Mouse (Mus musculus): Measurements from ENCODE around the gene Xpo6. TPM values are rescaled to one million over a fixed set of nuclear protein-coding genes. Genes with fewer than 3 reads are reported as not detected.

Gene Xpo6
- polyA plus RNA-seq (2016; fragmentation: Nextera tagmentation; extraction: Ambion mirVana): 65.5 and 70.1 TPM in 2 replicates

- H3K27me3 ChIP-seq (ENCODE audit: poor library complexity, severe bottlenecking): no peaks in the 10 kb centered on the region
- WGBS: under 1% methylated on average over 57 of the region's 57 CpGs
- no peaks in the 10 kb centered on the region for H3K9me3 ChIP-seq
- DNase-seq (ENCODE audit: extremely low spot score, low spot score): peak; percentile 95
- peaks cover 32% of the 10 kb centered on the region for H3K4me1 ChIP-seq
- H3K36me3 ChIP-seq (replicated peaks): peaks cover 7% of the 10 kb centered on the region; the same call in 1 of the 2 replicates
- peak within 1 kb of the TSS; percentile 87 for H3K4me3 ChIP-seq
- peak within 1 kb of the TSS; percentile 96 for H3K27ac ChIP-seq
These were observed at the start of gene Xpo6 for GRCm38 (mm10) chr7:126200178-126200996. Gene Xpo6 (minus strand): TSS chr7:126200501.

DNA sequence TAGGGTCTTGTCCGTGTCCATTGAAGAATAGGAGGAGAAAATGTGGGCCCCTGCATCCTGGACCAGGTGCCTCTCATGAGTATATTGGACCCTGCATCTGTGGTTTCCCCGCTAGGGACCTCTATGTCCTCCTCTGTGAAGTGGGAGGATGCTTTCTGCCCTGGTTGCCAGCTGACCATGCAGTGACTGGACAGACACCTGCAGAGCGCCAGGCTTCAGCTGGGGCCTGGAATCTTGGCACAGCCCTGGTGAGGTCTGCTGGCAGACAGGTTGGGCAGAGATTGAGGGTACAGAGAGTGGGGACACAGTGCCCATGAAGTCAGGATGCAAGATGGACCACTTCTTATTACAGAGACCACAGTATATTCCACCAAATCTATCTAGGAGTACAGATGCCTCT, 49.7 kb upstream of the Xpo6 start:
- peaks cover 18% of the 10 kb centered on the region for H3K4me1 ChIP-seq
- WGBS: 86% methylated on average over 3 of the region's 3 CpGs
- H3K4me3 ChIP-seq: no peak overlapping the region
- no peaks in the 10 kb centered on the region for H3K36me3 ChIP-seq (replicated peaks)
- no peak for DNase-seq (ENCODE audit: extremely low spot score, low spot score)
- no peaks in the 10 kb centered on the region for H3K9me3 ChIP-seq
- no peak overlapping the region for H3K27ac ChIP-seq
- peaks cover 43% of the 10 kb centered on the region for H3K27me3 ChIP-seq (ENCODE audit: poor library complexity, severe bottlenecking)

DNA sequence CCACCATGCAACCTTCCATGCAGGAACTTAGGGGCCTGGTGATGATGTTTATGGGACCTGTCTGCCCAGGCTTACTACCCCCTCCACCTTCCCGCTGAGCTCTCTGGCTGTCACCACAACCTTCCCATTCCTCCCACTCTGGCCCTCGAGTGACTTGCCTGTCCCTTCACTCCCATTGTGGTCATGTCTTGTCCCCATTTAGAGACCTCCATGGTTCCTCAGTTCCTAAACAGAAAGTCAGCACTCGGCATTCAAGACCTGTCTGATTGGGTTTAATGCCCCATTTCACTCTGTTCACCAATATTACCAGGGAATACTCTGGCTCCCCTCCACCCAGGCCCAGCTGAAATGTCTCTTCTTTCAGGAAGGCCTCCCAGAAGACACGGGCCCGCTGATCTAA, 48.8 kb upstream of the Xpo6 start:
- Histone ChIP-seq H3K4me3 (no peak overlapping the region), H3K36me3 (replicated peaks) (no peaks in the 10 kb centered on the region), H3K27ac (0 out of 2 replicates have a peak overlapping the region, but pooled peaks have one; percentile 20), H3K9me3 (no peaks in the 10 kb centered on the region), H3K27me3 (ENCODE audit: poor library complexity, severe bottlenecking) (peaks cover 43% of the 10 kb centered on the region), H3K4me1 (peaks cover 18% of the 10 kb centered on the region)
- 76% methylated on average over 5 of the region's 5 CpGs for WGBS
- no peak for DNase-seq (ENCODE audit: extremely low spot score, low spot score)

- Histone ChIP-seq H3K36me3 (replicated peaks) (no peaks in the 10 kb centered on the region), H3K4me3 (peak overlapping the region; percentile 9; the same call in 1 of the 2 replicates), H3K9me3 (no peaks in the 10 kb centered on the region), H3K27ac (peak overlapping the region; percentile 20; the same call in 1 of the 2 replicates), H3K4me1 (peaks cover 18% of the 10 kb centered on the region), H3K27me3 (ENCODE audit: poor library complexity, severe bottlenecking) (peaks cover 43% of the 10 kb centered on the region)
- no peak for DNase-seq (ENCODE audit: extremely low spot score, low spot score)
- 53% methylated on average over 17 of the region's 17 CpGs for WGBS
These were observed 48.4 kb upstream of the Xpo6 start for GRCm38 (mm10) chr7:126248641-126249141.

GRCm38 (mm10) chr7:126248088-126248487, 47.8 kb upstream of the Xpo6 start:
- H3K9me3 ChIP-seq: no peaks in the 10 kb centered on the region
- no peak for DNase-seq (ENCODE audit: extremely low spot score, low spot score)
- peaks cover 18% of the 10 kb centered on the region for H3K4me1 ChIP-seq
- no peak overlapping the region for H3K27ac ChIP-seq
- H3K4me3 ChIP-seq: peak overlapping the region; percentile 9; the same call in 1 of the 2 replicates
- H3K27me3 ChIP-seq (ENCODE audit: poor library complexity, severe bottlenecking): peaks cover 43% of the 10 kb centered on the region
- no peaks in the 10 kb centered on the region for H3K36me3 ChIP-seq (replicated peaks)
- 9% methylated on average over 6 of the region's 6 CpGs for WGBS

GRCm38 (mm10) chr7:126244168-126244750, 44.0 kb upstream of the Xpo6 start:
- Histone ChIP-seq H3K36me3 (replicated peaks) (no peaks in the 10 kb centered on the region), H3K27me3 (ENCODE audit: poor library complexity, severe bottlenecking) (peaks cover 34% of the 10 kb centered on the region), H3K4me3 (no peak overlapping the region), H3K27ac (no peak overlapping the region), H3K4me1 (peaks cover 18% of the 10 kb centered on the region), H3K9me3 (no peaks in the 10 kb centered on the region)
- 82% methylated on average over 6 of the region's 6 CpGs for WGBS
- no peak for DNase-seq (ENCODE audit: extremely low spot score, low spot score)

DNA sequence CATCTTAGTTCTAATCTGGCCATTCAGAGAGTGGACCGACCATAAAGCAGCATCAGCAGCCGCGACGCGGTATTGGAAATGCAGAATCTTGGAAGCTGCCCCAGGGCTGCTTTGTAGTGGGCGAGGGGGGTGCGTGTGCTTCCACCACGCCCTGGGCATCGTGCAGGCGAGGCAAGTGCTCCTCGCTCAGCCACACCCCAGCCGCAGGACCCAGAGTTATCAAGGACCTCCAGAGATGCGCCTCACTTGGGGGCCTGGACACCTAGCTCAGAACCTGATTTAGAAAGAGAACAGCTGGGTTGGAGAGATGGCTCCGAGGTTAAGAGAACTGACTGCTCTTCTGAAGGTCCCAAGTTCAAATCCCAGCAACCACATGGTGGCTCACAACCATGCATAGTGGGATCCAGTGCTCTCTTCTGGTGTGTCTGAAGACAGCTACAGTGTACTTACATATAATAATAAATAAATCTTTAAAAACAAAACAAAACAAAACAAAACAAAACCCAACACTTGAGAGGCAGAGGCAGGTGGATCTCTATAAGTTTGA, 40.6 kb upstream of the Xpo6 start:
- WGBS: 81% methylated on average over 14 of the region's 14 CpGs
- no peak overlapping the region for H3K4me3 ChIP-seq
- no peaks in the 10 kb centered on the region for H3K9me3 ChIP-seq
- no peak overlapping the region for H3K27ac ChIP-seq
- H3K4me1 ChIP-seq: peaks cover 3% of the 10 kb centered on the region
- no peak for DNase-seq (ENCODE audit: extremely low spot score, low spot score)
- no peaks in the 10 kb centered on the region for H3K36me3 ChIP-seq (replicated peaks)
- H3K27me3 ChIP-seq (ENCODE audit: poor library complexity, severe bottlenecking): peaks cover 5% of the 10 kb centered on the region

DNA sequence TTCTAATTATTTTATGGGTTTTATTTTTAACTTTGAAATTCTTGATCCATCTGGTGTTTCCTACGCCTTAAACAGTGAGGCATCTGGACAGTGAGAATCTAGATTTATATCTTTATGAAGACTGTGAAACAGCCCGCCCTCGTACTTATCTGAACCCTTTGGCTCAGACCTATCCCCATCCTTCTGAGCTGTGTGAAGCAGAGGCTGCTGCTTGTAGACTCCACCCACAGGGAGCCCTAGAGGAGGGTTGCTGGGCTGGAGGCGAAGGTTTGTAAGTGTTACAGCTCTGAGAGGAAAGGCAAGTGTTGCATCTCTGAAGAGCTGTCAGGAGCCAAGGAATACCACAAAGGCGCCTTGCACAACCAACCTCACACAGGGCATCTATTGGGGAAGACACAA, 36.5 kb upstream of the Xpo6 start:
- no peak for DNase-seq (ENCODE audit: extremely low spot score, low spot score)
- Histone ChIP-seq H3K27me3 (ENCODE audit: poor library complexity, severe bottlenecking) (peaks cover 5% of the 10 kb centered on the region; the same call in 1 of the 2 replicates), H3K27ac (no peak overlapping the region), H3K4me3 (no peak overlapping the region), H3K9me3 (no peaks in the 10 kb centered on the region), H3K4me1 (peaks cover 5% of the 10 kb centered on the region), H3K36me3 (replicated peaks) (no peaks in the 10 kb centered on the region)
- 87% methylated on average over 5 of the region's 5 CpGs for WGBS

DNA sequence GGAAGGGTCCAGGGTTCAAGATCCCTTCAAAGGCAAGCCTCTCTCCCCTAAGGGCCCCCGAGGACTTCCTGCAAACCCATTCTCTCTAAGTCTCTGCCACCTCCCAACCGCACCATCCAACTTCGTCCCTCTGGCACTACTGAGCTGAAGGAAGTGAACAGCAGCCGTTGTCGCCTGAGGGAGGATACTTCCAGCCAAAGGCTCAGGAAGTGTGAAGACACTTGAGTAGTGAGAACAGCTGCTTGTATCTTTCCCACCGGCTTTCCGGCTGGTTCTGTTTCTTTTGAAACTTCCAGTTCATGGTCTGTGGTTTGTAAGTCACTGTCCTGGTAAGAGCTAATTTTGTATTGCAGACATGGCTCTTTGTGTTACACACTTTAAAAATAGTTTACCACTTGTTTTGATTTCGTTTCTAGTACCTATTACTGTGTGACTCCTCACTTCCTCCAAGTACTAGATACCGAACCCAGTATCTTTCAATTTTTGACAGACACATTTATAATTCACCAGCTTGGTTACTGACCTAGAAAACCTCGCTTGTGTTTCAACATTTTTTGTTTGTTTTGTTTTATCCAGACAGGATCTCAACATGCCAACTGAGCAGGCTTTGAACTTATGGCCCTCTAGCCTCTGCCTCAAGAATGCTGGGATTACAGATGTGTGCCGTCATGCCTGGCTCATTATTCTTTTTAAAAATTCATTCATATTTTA, 35.9 kb upstream of the Xpo6 start:
- Histone ChIP-seq H3K9me3 (no peaks in the 10 kb centered on the region), H3K27ac (0 out of 2 replicates have a peak overlapping the region, but pooled peaks have one; percentile 41), H3K4me1 (peaks cover 5% of the 10 kb centered on the region), H3K27me3 (ENCODE audit: poor library complexity, severe bottlenecking) (peaks cover 5% of the 10 kb centered on the region; the same call in 1 of the 2 replicates), H3K36me3 (replicated peaks) (no peaks in the 10 kb centered on the region), H3K4me3 (no peak overlapping the region)
- DNase-seq (ENCODE audit: extremely low spot score, low spot score): no peak
- 74% methylated on average over 11 of the region's 11 CpGs for WGBS

- no peak overlapping the region for H3K4me3 ChIP-seq
- H3K27ac ChIP-seq: no peak overlapping the region
- H3K9me3 ChIP-seq: no peaks in the 10 kb centered on the region
- H3K36me3 ChIP-seq (replicated peaks): no peaks in the 10 kb centered on the region
- no peak for DNase-seq (ENCODE audit: extremely low spot score, low spot score)
- H3K27me3 ChIP-seq (ENCODE audit: poor library complexity, severe bottlenecking): peaks cover 5% of the 10 kb centered on the region; the same call in 1 of the 2 replicates
- WGBS: 92% methylated on average over 3 of the region's 3 CpGs
- peaks cover 5% of the 10 kb centered on the region for H3K4me1 ChIP-seq
These were observed 34.3 kb upstream of the Xpo6 start for GRCm38 (mm10) chr7:126234611-126235010.

- no peak overlapping the region for H3K27ac ChIP-seq
- no peaks in the 10 kb centered on the region for H3K27me3 ChIP-seq (ENCODE audit: poor library complexity, severe bottlenecking)
- DNase-seq (ENCODE audit: extremely low spot score, low spot score): no peak
- H3K4me3 ChIP-seq: no peak overlapping the region
- peaks cover 5% of the 10 kb centered on the region for H3K4me1 ChIP-seq
- WGBS: 87% methylated on average over 8 of the region's 8 CpGs
- H3K9me3 ChIP-seq: no peaks in the 10 kb centered on the region
- no peaks in the 10 kb centered on the region for H3K36me3 ChIP-seq (replicated peaks)
These were observed 32.2 kb upstream of the Xpo6 start for GRCm38 (mm10) chr7:126232345-126233071.
